12 mouse cellular contexts compared by ENCODE assay signal in the genomic region with DNA sequence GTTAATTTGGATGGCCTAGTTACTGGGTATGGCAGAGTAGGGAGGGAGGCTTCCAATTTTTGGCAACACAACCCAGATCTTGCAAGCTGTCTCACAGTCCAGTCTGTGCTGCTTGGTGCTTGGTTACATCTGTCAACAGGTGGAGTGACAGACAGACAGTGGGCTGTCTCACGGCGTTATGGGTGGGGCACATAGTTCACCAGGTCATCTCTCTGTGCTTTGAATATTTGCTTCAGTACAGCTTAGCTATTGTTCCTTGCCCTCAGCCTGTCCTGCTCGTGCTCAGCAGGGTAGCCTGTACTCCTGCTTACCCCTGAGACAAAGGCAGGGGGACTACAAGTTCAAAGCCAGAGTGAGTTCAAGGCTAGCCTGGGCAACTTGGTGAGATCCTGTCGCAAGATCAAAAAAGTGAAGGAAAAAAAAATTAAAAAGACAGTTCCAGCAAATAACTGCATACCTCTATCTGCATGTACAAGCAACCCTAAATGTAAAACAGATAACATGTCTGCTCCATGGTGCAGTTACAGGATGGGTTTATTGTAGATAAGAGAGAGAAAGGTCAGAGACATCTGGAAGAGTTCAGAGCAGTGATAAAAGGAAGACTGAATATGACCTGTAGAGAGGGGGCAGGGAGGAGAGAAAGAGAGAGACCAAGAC. TPM values are rescaled to one million over a fixed set of nuclear protein-coding genes. Genes with fewer than 3 reads are reported as not detected.
DNase-seq lines count a peak whose midpoint lies in the region; ATAC-seq and TF ChIP-seq lines count a peak whose summit lies in the region.
"Had no signal": no experiment of that assay in that cellular context is flagged by ENCODE, and none has a peak within 500 bp of the region (broad histone marks: within the 10 kb centered on the region; RNA-seq: fewer than 3 reads in every experiment).

No protein-coding gene starts in this region.

- TF ChIP-seq EP300 in lung, postnatal 0 days (IDR thresholded peaks at IDR 0.05) = no peak

- 0 out of 2 replicates have a peak overlapping the region, but pooled peaks have one; percentile 18 for H3K9ac ChIP-seq in heart, embryonic 11.5 days (ENCODE audit: low read depth, low read length)
- no peak overlapping the region for H3K9ac ChIP-seq in lung, postnatal 0 days (replicated peaks; ENCODE audit: low read depth)
- H3K9ac ChIP-seq: forebrain, postnatal 0 days had no signal

- no peak for DNase-seq in heart, postnatal 36 days
- DNase-seq in lung, postnatal 0 days (ENCODE audit: low spot score) = no peak
- DNase-seq in lung, postnatal 4 days = no peak
- no peak for DNase-seq in cerebellum, adult 9-10 months
- DNase-seq: cerebellum, adult 18-20 months; forebrain, postnatal 0 days; thymus, adult 2 months had no signal

- H3K9me3 ChIP-seq in heart, embryonic 11.5 days (replicated peaks; ENCODE audit: control insufficient read depth, low read length) = no peaks in the 10 kb centered on the region
- H3K9me3 ChIP-seq in lung, postnatal 0 days (ENCODE audit: low read length) = no peaks in the 10 kb centered on the region
- no peaks in the 10 kb centered on the region for H3K9me3 ChIP-seq in erythroblast, embryonic 14.5 days (ENCODE audit: control insufficient read depth, low read length)

- H3K4me2 ChIP-seq in heart, embryonic 11.5 days = peak overlapping the region; percentile 22; the same call in 1 of the 2 replicates
- H3K4me2 ChIP-seq in lung, postnatal 0 days (replicated peaks; ENCODE audit: low read depth, low read length) = no peak overlapping the region

- 12% methylated on average over 4 of the region's 4 CpGs for WGBS in heart, embryonic 11.5 days (ENCODE audit: insufficient replicate concordance)
- 29% methylated on average over 4 of the region's 4 CpGs for WGBS in lung, postnatal 0 days

- no peaks in the 10 kb centered on the region for H3K36me3 ChIP-seq in heart, embryonic 11.5 days (ENCODE audit: control insufficient read depth, insufficient read depth, low read length)
- no peaks in the 10 kb centered on the region for H3K36me3 ChIP-seq in lung, postnatal 0 days (ENCODE audit: insufficient read depth, low read length)
- peaks cover 11% of the 10 kb centered on the region for H3K36me3 ChIP-seq in erythroblast, embryonic 14.5 days (ENCODE audit: control insufficient read depth)

- H3K4me1 ChIP-seq in heart, embryonic 11.5 days (ENCODE audit: control insufficient read depth, insufficient read depth, low read length) = peaks cover 15% of the 10 kb centered on the region; the same call in 1 of the 2 replicates
- no peaks in the 10 kb centered on the region for H3K4me1 ChIP-seq in lung, postnatal 0 days (ENCODE audit: insufficient read depth, low read depth, low read length)
- peaks cover 84% of the 10 kb centered on the region for H3K4me1 ChIP-seq in erythroblast, embryonic 14.5 days (ENCODE audit: control insufficient read depth)

- TF ChIP-seq CTCF in lung, postnatal 0 days (IDR thresholded peaks at IDR 0.05) = no peak

- H3K27ac ChIP-seq in heart, embryonic 11.5 days (ENCODE audit: low read depth, low read length) = peak overlapping the region; percentile 41
- no peak overlapping the region for H3K27ac ChIP-seq in lung, postnatal 0 days (ENCODE audit: low read length)

- intact Hi-C loops in heart, postnatal 36 days (cut with DNase I) = no loop called here

- H3K4me3 ChIP-seq in heart, embryonic 11.5 days (ENCODE audit: low read depth, low read length) = no peak overlapping the region
- no peak overlapping the region for H3K4me3 ChIP-seq in lung, postnatal 0 days (ENCODE audit: low read depth, low read length)
- peak overlapping the region; percentile 61 for H3K4me3 ChIP-seq in erythroblast, embryonic 14.5 days (replicated peaks)

- peaks cover 4% of the 10 kb centered on the region; the same call in 1 of the 2 replicates for H3K27me3 ChIP-seq in heart, embryonic 11.5 days (ENCODE audit: control insufficient read depth, insufficient read depth, low read length)
- H3K27me3 ChIP-seq in lung, postnatal 0 days (replicated peaks; ENCODE audit: insufficient read depth, low read length) = no peaks in the 10 kb centered on the region
- no peaks in the 10 kb centered on the region for H3K27me3 ChIP-seq in erythroblast, embryonic 14.5 days (ENCODE audit: control insufficient read depth)

- peak; percentile 79 for ATAC-seq in heart, embryonic 11.5 days (replicated peaks; ENCODE audit: insufficient number of reproducible peaks, low FRiP score, low TSS enrichment)
- ATAC-seq in lung, postnatal 0 days = peak; percentile 21; the same call in 1 of the 2 replicates
- ATAC-seq in megakaryocyte-erythroid progenitor cell, adult 5-6 weeks (replicated peaks; ENCODE audit: low FRiP score, low TSS enrichment, poor library complexity, severe bottlenecking) = peak; percentile 82
- ATAC-seq in inflammation-experienced regulatory T-cells, adult 6 months = no peak
- ATAC-seq: forebrain, postnatal 0 days; hindbrain, embryonic 16.5 days had no signal

RNA-seq across cellular contexts. Expression of a gene that starts 5.1 kb away (rescaled TPM):
- polyA plus RNA-seq in heart, embryonic 11.5 days (2014; fragmentation: Nextera tagmentation; extraction: Ambion mirVana) = 0.80 and 1.0 TPM in 2 replicates
- total RNA-seq in heart, postnatal 36 days (2021) = under 1 TPM in 1 of 2 experiments, not detected in 1; 0.19 TPM
- 0.25 and 0.27 TPM in 2 replicates for polyA plus RNA-seq in lung, postnatal 0 days (2015; fragmentation: Nextera tagmentation; extraction: Ambion mirVana)
- 0.11 and 0.19 TPM in 2 replicates for polyA plus RNA-seq in erythroblast, embryonic 14.5 days (2012)
- total RNA-seq in megakaryocyte-erythroid progenitor cell, adult 5-6 weeks (2014; fragmentation: Nextera tagmentation) = 2.2 TPM in 1 of 2 replicates, not detected in the other
- total RNA-seq in megakaryocyte-erythroid progenitor cell, adult 5-6 weeks (2017) = not detected in 2 replicates
- not detected for polyA plus RNA-seq in inflammation-experienced regulatory T-cells, adult 6 months (2017; shearing (Covaris generic))
- total RNA-seq: forebrain, postnatal 0 days had no signal
- polyA plus RNA-seq: forebrain, postnatal 0 days had no signal

RNA-seq across cellular contexts. Expression of a gene that starts 28.3 kb away (rescaled TPM):
- 13.5 and 13.7 TPM in 2 replicates for polyA plus RNA-seq in heart, embryonic 11.5 days (2014; fragmentation: Nextera tagmentation; extraction: Ambion mirVana)
- 10 to 100 TPM; 30.7 to 31.0 TPM for total RNA-seq in heart, postnatal 36 days (2021)
- polyA plus RNA-seq in lung, postnatal 0 days (2015; fragmentation: Nextera tagmentation; extraction: Ambion mirVana) = 16.8 and 19.7 TPM in 2 replicates
- 0.58 and 0.85 TPM in 2 replicates for polyA plus RNA-seq in erythroblast, embryonic 14.5 days (2012)
- 31.1 and 50.4 TPM in 2 replicates for total RNA-seq in megakaryocyte-erythroid progenitor cell, adult 5-6 weeks (2014; fragmentation: Nextera tagmentation)
- total RNA-seq in megakaryocyte-erythroid progenitor cell, adult 5-6 weeks (2017) = 24.8 and 43.8 TPM in 2 replicates
- 10 to 100 TPM; 14.6 to 17.1 (median 16.9) TPM for polyA plus RNA-seq in inflammation-experienced regulatory T-cells, adult 6 months (2017; shearing (Covaris generic))

RNA-seq across cellular contexts. Expression of a gene that starts 39.2 kb away (rescaled TPM):
- 3.2 and 4.3 TPM in 2 replicates for polyA plus RNA-seq in heart, embryonic 11.5 days (2014; fragmentation: Nextera tagmentation; extraction: Ambion mirVana)
- total RNA-seq in heart, postnatal 36 days (2021) = 10 to 100 TPM; 20.3 to 20.5 TPM
- 3.3 and 3.7 TPM in 2 replicates for polyA plus RNA-seq in lung, postnatal 0 days (2015; fragmentation: Nextera tagmentation; extraction: Ambion mirVana)
- polyA plus RNA-seq in erythroblast, embryonic 14.5 days (2012) = 0.14 and 0.15 TPM in 2 replicates
- total RNA-seq in megakaryocyte-erythroid progenitor cell, adult 5-6 weeks (2014; fragmentation: Nextera tagmentation) = 10.7 and 11.4 TPM in 2 replicates
- total RNA-seq in megakaryocyte-erythroid progenitor cell, adult 5-6 weeks (2017) = 3.2 and 6.0 TPM in 2 replicates
- 1 to 10 TPM; 3.0 to 3.7 (median 3.6) TPM for polyA plus RNA-seq in inflammation-experienced regulatory T-cells, adult 6 months (2017; shearing (Covaris generic))

RNA-seq across cellular contexts. Expression of a gene that starts 41.9 kb away (rescaled TPM):
- polyA plus RNA-seq in heart, embryonic 11.5 days (2014; fragmentation: Nextera tagmentation; extraction: Ambion mirVana) = 15.4 and 17.5 TPM in 2 replicates
- total RNA-seq in heart, postnatal 36 days (2021) = 1 to 10 TPM; 9.1 to 9.6 TPM
- polyA plus RNA-seq in lung, postnatal 0 days (2015; fragmentation: Nextera tagmentation; extraction: Ambion mirVana) = 19.2 and 20.2 TPM in 2 replicates
- polyA plus RNA-seq in erythroblast, embryonic 14.5 days (2012) = 1.2 and 2.3 TPM in 2 replicates
- total RNA-seq in megakaryocyte-erythroid progenitor cell, adult 5-6 weeks (2014; fragmentation: Nextera tagmentation) = 16.5 and 17.0 TPM in 2 replicates
- 11.4 and 18.1 TPM in 2 replicates for total RNA-seq in megakaryocyte-erythroid progenitor cell, adult 5-6 weeks (2017)
- 10 to 100 TPM in 1 of 3 experiments, 1 to 10 TPM in 2; 6.9 to 10.9 (median 6.9) TPM for polyA plus RNA-seq in inflammation-experienced regulatory T-cells, adult 6 months (2017; shearing (Covaris generic))
